Mouse (Mus musculus) ES-Bruce4 (cell line): Measurements from ENCODE around the gene Sipa1l1.

Experiments used
- EP300 ChIP-seq: IDR thresholded peaks from 2 replicates; pipeline ENCODE4 v1.6.1; 2011; ENCODE audit warnings: low read depth, low read length; ENCODE audit not compliant: insufficient read depth
- POLR2A ChIP-seq: IDR thresholded peaks from one replicate; pipeline ENCODE4 v1.8.1; 2011; ENCODE audit warnings: low read length; ENCODE audit not compliant: insufficient read depth

DNA sequence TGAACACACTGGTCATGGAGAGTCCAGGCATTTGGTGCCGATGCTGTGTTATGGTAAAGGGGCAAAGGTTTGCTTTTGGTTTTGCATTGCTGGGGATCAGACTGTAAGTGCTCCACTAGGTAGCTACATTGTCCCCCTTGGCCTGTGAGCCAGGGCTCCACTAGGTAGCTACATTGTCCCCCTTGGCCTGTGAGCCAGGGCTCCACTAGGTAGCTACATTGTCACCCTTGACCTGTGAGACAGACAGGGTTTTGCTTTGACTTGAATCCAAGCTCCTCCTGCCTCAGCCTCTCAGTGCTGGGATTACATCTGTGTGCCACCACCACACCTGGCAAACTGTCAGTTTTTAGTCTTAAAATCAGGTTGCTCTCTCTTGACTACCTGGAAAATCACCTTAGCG, 115.9 kb downstream of the Sipa1l1 start:
- TF ChIP-seq EP300 (no peak), POLR2A (no peak)
